Mouse (Mus musculus): ENCODE results near the gene Ciapin1. TPM values are rescaled to one million over a fixed set of nuclear protein-coding genes. Genes with fewer than 3 reads are reported as not detected.
A peak's percentile ranks its signal among the peaks of the same experiment; 100 is the strongest.

Ciapin1 gene
- polyA plus RNA-seq (2015; fragmentation: Nextera tagmentation; extraction: Ambion mirVana): 104 and 105 TPM in 2 replicates

GRCm38 (mm10) chr8:94837662-94838574, at the start of gene Ciapin1, which contains the start of gene Coq9:
TSS of gene Ciapin1 (minus strand) at chr8:94838358.
TSS of gene Coq9 (plus strand) at chr8:94838321.
- peak; percentile 99 for ATAC-seq (ENCODE audit: borderline replicate concordance, extremely low read depth, low FRiP score, low TSS enrichment)
- H3K27ac ChIP-seq: peak within 1 kb of the TSS; percentile 91
- peak within 1 kb of the TSS; percentile 97 for H3K9ac ChIP-seq
- no peaks in the 10 kb centered on the region for H3K9me3 ChIP-seq
- H3K27me3 ChIP-seq: no peaks in the 10 kb centered on the region
- peak within 1 kb of the TSS; percentile 85 for H3K4me3 ChIP-seq
- H3K36me3 ChIP-seq: no peaks in the 10 kb centered on the region
- peak within 1 kb of the TSS; percentile 76 for H3K4me2 ChIP-seq
- H3K4me1 ChIP-seq: peaks cover 15% of the 10 kb centered on the region
- under 1% methylated on average over 82 of the region's 82 CpGs for WGBS

GRCm38 (mm10) chr8:94880742-94881141, 42.6 kb upstream of the Ciapin1 start:
- no peak for ATAC-seq (ENCODE audit: borderline replicate concordance, extremely low read depth, low FRiP score, low TSS enrichment)
- Histone ChIP-seq H3K4me1 (peaks cover 8% of the 10 kb centered on the region), H3K4me3 (no peak overlapping the region), H3K27ac (no peak overlapping the region), H3K9me3 (no peaks in the 10 kb centered on the region), H3K27me3 (no peaks in the 10 kb centered on the region), H3K9ac (no peak overlapping the region), H3K36me3 (no peaks in the 10 kb centered on the region), H3K4me2 (no peak overlapping the region)
- 66% methylated on average over 4 of the region's 4 CpGs for WGBS

- Histone ChIP-seq H3K27me3 (no peaks in the 10 kb centered on the region), H3K9ac (no peak overlapping the region), H3K4me3 (no peak overlapping the region), H3K36me3 (no peaks in the 10 kb centered on the region), H3K4me1 (peaks cover 33% of the 10 kb centered on the region), H3K9me3 (no peaks in the 10 kb centered on the region), H3K27ac (peak overlapping the region; percentile 74), H3K4me2 (peak overlapping the region; percentile 91)
- ATAC-seq (ENCODE audit: borderline replicate concordance, extremely low read depth, low FRiP score, low TSS enrichment): no peak
- WGBS: 28% methylated on average over 3 of the region's 3 CpGs
Measured at GRCm38 (mm10) chr8:94876820-94877219, 38.7 kb upstream of the Ciapin1 start.

- H3K27ac ChIP-seq: peak within 1 kb of the TSS; percentile 80
- peak within 1 kb of the TSS; percentile 91 for H3K4me2 ChIP-seq
- peak; percentile 84 for ATAC-seq (ENCODE audit: borderline replicate concordance, extremely low read depth, low FRiP score, low TSS enrichment)
- H3K4me1 ChIP-seq: peaks cover 39% of the 10 kb centered on the region
- H3K4me3 ChIP-seq: peak within 1 kb of the TSS; percentile 68
- no peaks in the 10 kb centered on the region for H3K27me3 ChIP-seq
- no peaks in the 10 kb centered on the region for H3K9me3 ChIP-seq
- peak within 1 kb of the TSS; percentile 75 for H3K9ac ChIP-seq
- H3K36me3 ChIP-seq: no peaks in the 10 kb centered on the region
- under 1% methylated on average over 26 of the region's 37 CpGs for WGBS
Measured at GRCm38 (mm10) chr8:94876197-94876730, 38.1 kb upstream of the Ciapin1 start, which contains the start of gene Dok4. TSS of gene Dok4 (minus strand) at chr8:94876330.

- no peaks in the 10 kb centered on the region for H3K9me3 ChIP-seq
- H3K27me3 ChIP-seq: no peaks in the 10 kb centered on the region
- H3K27ac ChIP-seq: peak overlapping the region; percentile 80
- 0 out of 2 replicates have a peak, but pooled peaks have one; percentile 4 for ATAC-seq (ENCODE audit: borderline replicate concordance, extremely low read depth, low FRiP score, low TSS enrichment)
- peaks cover 43% of the 10 kb centered on the region for H3K4me1 ChIP-seq
- 0% methylated on average over 17 of the region's 20 CpGs for WGBS
- H3K9ac ChIP-seq: peak overlapping the region; percentile 75
- H3K36me3 ChIP-seq: no peaks in the 10 kb centered on the region
- peak overlapping the region; percentile 68 for H3K4me3 ChIP-seq
- H3K4me2 ChIP-seq: peak overlapping the region; percentile 91
Measured at GRCm38 (mm10) chr8:94875871-94876150, 37.7 kb upstream of the Ciapin1 start.

- peak overlapping the region; percentile 80 for H3K27ac ChIP-seq
- 14% methylated on average over 17 of the region's 17 CpGs for WGBS
- H3K27me3 ChIP-seq: no peaks in the 10 kb centered on the region
- peak overlapping the region; percentile 91 for H3K4me2 ChIP-seq
- H3K9me3 ChIP-seq: no peaks in the 10 kb centered on the region
- H3K4me1 ChIP-seq: peaks cover 48% of the 10 kb centered on the region
- H3K4me3 ChIP-seq: peak overlapping the region; percentile 68
- H3K36me3 ChIP-seq: no peaks in the 10 kb centered on the region
- ATAC-seq (ENCODE audit: borderline replicate concordance, extremely low read depth, low FRiP score, low TSS enrichment): no peak
- peak overlapping the region; percentile 75 for H3K9ac ChIP-seq
Measured at GRCm38 (mm10) chr8:94875096-94875870, 37.1 kb upstream of the Ciapin1 start.

GRCm38 (mm10) chr8:94874358-94874757, 36.2 kb upstream of the Ciapin1 start:
- Histone ChIP-seq H3K4me1 (peaks cover 57% of the 10 kb centered on the region), H3K27me3 (no peaks in the 10 kb centered on the region), H3K9ac (0 out of 2 replicates have a peak overlapping the region, but pooled peaks have one; percentile 75), H3K36me3 (no peaks in the 10 kb centered on the region), H3K4me2 (peak overlapping the region; percentile 91), H3K27ac (no peak overlapping the region), H3K9me3 (no peaks in the 10 kb centered on the region), H3K4me3 (peak overlapping the region; percentile 68)
- WGBS: 11% methylated on average over 6 of the region's 6 CpGs
- no peak for ATAC-seq (ENCODE audit: borderline replicate concordance, extremely low read depth, low FRiP score, low TSS enrichment)

- Histone ChIP-seq H3K4me3 (no peak overlapping the region), H3K9me3 (no peaks in the 10 kb centered on the region), H3K27ac (no peak overlapping the region), H3K4me1 (peaks cover 74% of the 10 kb centered on the region), H3K36me3 (no peaks in the 10 kb centered on the region), H3K27me3 (no peaks in the 10 kb centered on the region), H3K4me2 (peak overlapping the region; percentile 94), H3K9ac (no peak overlapping the region)
- 78% methylated on average over 2 of the region's 2 CpGs for WGBS
- no peak for ATAC-seq (ENCODE audit: borderline replicate concordance, extremely low read depth, low FRiP score, low TSS enrichment)
Measured at GRCm38 (mm10) chr8:94872576-94872975, 34.4 kb upstream of the Ciapin1 start.

- no peak overlapping the region for H3K9ac ChIP-seq
- H3K4me1 ChIP-seq: peaks cover 74% of the 10 kb centered on the region
Measured at GRCm38 (mm10) chr8:94872156-94872555, 34.0 kb upstream of the Ciapin1 start.

GRCm38 (mm10) chr8:94871108-94871894, 33.1 kb upstream of the Ciapin1 start:
- Histone ChIP-seq H3K36me3 (peaks cover 12% of the 10 kb centered on the region; the same call in 1 of the 2 replicates), H3K4me1 (peaks cover 67% of the 10 kb centered on the region), H3K4me3 (peak overlapping the region; percentile 48), H3K4me2 (peak overlapping the region; percentile 94), H3K9ac (peak overlapping the region; percentile 50; the same call in 1 of the 2 replicates), H3K27me3 (no peaks in the 10 kb centered on the region), H3K9me3 (no peaks in the 10 kb centered on the region), H3K27ac (peak overlapping the region; percentile 80)
- peak; percentile 70 for ATAC-seq (ENCODE audit: borderline replicate concordance, extremely low read depth, low FRiP score, low TSS enrichment)
- WGBS: 1% methylated on average over 7 of the region's 7 CpGs

More at GRCm38 (mm10) chr8:94872156-94872555, 34.0 kb upstream of the Ciapin1 start:
- Histone ChIP-seq H3K4me3 (no peak overlapping the region), H3K27ac (peak overlapping the region; percentile 80), H3K9me3 (no peaks in the 10 kb centered on the region), H3K27me3 (no peaks in the 10 kb centered on the region), H3K4me2 (peak overlapping the region; percentile 94), H3K36me3 (peaks cover 4% of the 10 kb centered on the region; the same call in 1 of the 2 replicates)
- 43% methylated on average over 3 of the region's 3 CpGs for whole genome bisulfite sequencing
- ATAC-seq (ENCODE audit: borderline replicate concordance, extremely low read depth, low FRiP score, low TSS enrichment): no peak
